Mouse (Mus musculus) layer of hippocampus, adult 11-12 months (tissue): ENCODE measurements around the gene Arl15.

ENCODE experiments used
- DNase-seq: peaks from one replicate; pipeline ENCODE4 v3.0.0; 2022; ENCODE audit warnings: low spot score

Arl15 gene

DNA sequence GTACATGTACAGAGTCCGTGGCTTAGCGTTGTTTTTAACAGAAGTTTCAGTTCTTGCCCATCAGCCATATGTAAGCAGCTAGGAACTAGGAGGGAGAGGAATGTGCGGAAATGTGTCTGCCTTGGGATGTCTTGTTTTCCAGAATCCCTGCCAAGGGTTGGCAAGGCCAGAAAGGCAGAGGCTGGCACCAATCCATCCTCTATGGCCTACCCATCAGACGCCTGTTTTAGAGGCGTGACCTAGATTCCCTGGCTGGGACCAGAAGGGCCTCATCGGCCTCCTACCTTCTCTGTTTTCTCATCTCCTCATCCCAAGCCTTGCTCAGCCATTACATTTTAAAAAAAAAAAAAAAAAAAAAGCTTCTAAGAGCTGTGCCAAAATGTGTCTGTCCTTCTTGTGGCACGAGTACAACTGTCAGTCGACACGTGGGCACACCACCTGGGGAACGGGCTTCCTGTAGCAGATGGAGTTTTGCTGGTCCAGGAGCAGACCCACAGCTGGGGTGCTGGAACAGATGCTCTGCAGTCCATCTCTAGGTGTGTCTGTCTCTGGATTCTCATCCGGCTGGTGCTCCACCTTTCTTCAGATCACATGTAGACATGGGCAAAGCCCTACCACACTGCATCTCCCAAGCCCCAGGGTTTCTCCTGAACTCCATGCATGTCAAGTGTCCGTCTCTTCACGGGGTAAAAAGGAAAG lies 192.7 kb downstream of the Arl15 start:
- peak; percentile 18 for DNase-seq

GRCm38 (mm10) chr13:113990247-113990646 lies 195.9 kb downstream of the Arl15 start:
- no peak for DNase-seq

GRCm38 (mm10) chr13:113990701-113991100 lies 196.4 kb downstream of the Arl15 start:
- no peak for DNase-seq

DNA sequence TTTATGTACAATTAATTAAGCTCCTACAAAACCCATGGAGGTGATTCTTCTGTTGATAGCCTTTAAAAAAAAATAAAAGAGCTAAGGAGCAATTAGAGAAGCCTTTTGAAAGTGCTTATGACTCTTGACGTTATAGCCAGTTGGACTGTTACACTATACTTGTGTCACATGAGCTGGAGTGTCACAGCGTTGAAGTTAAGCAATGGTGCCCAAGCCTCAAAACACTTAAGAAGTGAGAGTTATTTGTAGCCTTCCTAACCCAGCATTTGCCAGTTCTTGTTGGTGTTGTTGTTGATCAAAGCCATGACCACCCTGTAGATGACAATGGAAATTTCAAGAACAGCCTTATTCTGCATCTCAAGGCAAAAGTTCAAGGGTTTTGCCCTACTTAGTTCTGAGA lies 198.8 kb downstream of the Arl15 start:
- DNase-seq = no peak

DNA sequence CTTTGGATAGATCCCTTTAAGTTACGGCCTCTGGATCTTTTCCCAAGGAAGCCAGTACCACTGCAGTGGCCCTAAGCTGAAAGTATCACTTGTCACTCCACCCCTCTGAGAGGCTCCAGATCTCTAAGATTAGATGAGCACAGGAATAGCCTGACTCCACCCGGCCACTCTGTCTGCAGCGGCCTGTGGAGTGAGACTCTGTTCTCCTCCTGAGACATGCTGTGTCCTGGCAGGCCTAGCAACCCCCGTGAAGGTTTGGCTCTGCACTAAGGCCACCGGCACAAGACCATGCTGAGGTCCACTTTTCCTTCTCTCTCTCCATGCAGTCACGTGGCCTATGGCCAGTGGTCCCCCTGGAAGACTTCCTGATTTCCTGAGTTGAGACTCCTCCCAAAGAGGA lies 200.3 kb downstream of the Arl15 start:
- no peak for DNase-seq

DNA sequence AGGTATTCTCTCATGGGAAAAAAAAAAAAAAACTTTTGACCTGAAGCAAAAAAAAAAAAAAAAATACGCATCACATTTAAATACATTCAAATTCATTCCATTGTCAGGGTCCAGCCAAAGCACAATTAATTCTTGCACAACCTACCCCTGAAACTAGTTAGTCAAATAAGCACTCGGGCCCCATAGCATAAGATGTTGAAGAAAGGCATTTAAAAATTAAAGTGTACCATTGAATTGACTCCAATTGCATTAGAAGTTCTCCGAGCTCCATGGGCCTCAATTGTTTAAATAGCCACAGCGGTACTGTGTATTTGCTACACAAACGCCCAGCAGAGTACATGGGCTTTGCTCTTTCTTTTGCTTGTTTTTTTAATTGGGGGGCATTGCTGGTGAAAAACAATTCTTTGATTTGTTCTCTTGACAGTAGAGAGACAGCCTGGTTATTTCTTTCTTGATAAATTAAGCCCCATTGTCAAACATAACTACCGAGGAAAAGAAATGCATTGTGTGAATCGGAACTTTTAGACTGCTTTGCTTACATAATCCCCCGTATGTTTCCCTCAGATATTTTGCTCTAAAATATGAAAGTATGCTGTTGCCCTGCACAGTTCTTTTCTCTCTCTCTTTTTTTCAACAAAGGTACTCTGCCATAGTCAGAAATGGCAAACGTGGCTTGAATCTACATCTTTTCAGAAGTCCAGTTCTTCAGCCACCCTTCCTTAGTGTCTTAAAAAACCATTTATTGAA lies 201.4 kb downstream of the Arl15 start:
- no peak for DNase-seq

GRCm38 (mm10) chr13:113998811-113999210 lies 204.5 kb downstream of the Arl15 start:
- DNase-seq = no peak

GRCm38 (mm10) chr13:114003463-114003862 lies 209.2 kb downstream of the Arl15 start:
- no peak for DNase-seq

DNA sequence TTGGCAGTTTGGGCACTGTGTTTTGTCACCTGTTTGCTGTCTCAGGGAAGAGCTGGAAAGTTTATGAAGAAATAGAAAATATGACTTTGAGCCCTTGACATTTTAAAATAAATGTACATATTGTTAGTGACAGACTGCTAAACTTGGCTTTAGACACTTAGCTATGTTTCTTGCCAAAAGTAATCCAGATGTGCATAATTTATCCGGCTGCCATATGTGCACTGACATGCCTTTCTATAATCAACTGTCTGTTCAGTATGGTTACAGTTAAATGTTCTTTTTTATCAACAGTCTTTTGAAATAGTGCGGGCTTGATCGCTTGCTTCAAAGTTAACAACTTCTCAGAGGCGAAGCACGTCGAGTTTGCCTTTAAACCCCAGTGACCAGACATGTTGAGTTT lies 209.9 kb downstream of the Arl15 start:
- DNase-seq = no peak

DNA sequence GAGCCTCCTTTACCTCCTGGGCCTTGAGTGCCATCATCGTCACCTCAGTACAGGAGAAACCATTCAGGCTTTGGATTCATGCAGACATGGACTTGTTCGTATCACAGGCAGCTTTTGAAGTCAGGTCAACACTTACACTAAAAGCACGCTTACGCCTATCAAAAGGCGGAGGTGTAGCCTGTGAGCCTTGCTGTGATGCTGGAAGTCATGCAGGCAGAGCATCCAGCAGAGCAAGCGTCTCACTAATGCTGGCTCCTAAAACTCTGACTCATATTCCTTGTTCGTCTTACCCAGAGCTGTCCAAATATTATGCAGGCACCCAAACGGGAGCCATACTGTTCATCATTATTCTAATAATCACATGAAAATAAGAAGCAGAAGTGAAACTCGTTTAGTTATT lies 215.5 kb downstream of the Arl15 start:
- no peak for DNase-seq

- DNase-seq = no peak
These were observed 216.2 kb downstream of the Arl15 start for GRCm38 (mm10) chr13:114010521-114010920.

DNA sequence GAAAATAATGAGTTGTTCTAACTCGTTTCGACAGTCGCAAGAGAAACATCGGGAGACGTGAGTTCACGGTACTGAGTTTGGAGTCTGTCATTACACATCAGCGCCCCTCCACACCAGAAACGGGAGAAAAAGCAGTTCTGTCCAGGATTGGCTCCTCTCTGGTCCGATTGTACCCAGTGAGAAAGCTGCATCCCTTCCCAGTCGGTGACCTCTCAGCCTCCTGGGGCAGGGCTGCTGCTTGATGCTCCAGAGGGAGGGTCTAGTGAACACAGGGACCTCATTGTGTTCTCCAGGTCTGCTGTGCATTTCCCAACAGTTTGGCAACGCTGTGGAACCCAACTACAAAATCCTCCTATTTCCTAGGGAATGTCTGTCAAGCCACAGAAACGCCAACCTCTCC lies 216.7 kb downstream of the Arl15 start:
- no peak for DNase-seq

- no peak for DNase-seq
These were observed 223.6 kb downstream of the Arl15 start for GRCm38 (mm10) chr13:114017928-114018327.

GRCm38 (mm10) chr13:114023541-114023940 lies 229.2 kb downstream of the Arl15 start:
- no peak for DNase-seq

- DNase-seq = no peak
These were observed 232.0 kb downstream of the Arl15 start for GRCm38 (mm10) chr13:114026306-114026705.

- no peak for DNase-seq
These were observed 232.4 kb downstream of the Arl15 start for GRCm38 (mm10) chr13:114026751-114027150.

DNA sequence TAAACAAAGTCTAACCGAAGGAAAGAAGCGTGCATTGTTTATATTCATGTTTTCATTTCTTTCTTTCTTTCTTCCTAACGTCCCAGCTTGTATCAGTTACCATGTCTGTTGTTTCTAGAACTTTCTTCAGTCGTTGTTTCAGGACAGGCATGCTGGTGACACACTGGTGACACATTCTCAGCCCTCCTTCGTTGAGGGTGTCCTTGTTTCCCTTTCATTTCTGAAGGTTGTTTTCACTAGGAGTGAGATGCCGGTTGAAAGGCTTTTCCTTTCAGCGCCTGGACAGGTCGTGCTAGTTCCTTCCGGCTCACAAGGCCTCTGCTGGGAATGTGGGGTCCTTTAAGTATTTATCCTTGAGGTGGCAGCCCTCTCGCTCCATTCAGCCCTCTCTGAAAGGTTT lies 253.8 kb downstream of the Arl15 start:
- DNase-seq = no peak

DNA sequence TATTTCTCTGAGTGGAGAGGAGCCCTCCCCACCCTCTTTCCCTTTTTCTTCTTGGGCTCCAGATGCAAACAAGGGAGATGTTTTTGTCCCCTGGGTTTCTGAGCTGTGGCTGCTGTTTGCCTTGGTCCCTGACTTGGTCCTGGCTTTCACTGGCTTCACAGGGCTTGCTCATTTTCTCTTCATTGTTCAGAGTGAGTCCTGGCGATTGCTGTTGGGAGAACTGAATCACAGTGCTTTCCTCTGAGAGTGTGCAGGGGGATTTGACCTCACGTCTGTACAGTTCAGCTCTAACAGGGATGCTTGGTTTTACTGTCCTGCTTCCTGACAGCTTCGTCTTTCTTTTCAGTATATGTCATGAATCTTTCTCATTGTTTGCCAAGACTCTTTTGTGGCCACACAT lies 254.4 kb downstream of the Arl15 start:
- no peak for DNase-seq

GRCm38 (mm10) chr13:114051151-114051850 lies 257.0 kb downstream of the Arl15 start:
- DNase-seq = no peak

DNA sequence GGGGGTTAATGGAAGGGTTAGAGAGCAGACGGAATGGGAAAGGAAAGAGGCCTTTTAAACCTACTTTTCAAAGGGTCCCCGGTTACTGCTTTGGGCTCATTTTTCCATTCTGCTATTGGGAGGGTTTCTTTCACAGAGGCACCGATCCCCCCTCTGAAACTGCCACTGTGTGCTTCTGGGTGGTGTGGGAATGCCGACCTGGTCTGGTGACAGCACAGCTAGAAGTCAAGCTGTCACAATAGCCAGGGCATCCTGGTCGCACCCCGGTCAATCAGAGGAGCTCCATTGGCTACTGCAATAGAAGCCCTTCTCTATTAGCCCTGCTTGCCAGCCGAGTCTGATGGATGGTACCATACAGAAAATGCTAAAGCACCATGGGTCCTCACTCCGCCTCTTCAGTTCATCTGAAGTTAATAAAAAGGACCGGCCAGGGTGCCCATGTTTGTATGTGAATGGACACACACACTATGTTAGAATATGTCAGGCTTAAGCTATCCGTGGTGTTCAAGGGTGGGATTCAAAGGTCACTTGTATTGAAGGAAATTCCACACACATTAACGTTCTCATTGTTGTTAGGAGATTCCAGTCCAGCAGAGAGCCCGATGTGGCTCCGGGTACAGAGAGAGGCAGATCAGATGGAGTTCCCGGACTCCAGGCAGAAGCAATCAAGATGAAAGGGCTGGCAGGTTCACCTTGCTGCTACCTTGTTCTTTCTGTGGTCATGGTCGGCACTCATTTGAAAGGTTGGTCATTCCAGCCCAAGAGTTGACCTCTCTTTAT lies 258.3 kb downstream of the Arl15 start:
- no peak for DNase-seq

DNA sequence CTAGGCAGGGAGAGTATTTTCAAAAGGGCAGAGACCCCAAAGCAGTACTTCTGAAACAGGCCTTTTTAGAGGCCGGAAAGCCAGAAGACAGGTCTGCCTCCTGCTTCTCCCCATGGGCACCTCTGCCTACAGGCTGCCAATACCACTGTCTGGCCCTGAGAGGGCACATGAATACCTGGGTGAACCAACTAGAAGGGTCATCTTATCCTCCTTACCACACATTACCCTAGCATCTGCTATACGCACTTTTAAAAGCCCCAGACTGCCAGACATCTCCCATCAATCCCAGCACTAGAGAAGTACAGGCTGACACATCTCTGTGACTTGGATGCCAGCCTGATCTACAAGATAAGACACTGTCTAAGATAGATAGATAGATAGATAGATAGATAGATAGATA lies 259.0 kb downstream of the Arl15 start:
- DNase-seq = no peak

GRCm38 (mm10) chr13:114055686-114056085 lies 261.4 kb downstream of the Arl15 start:
- DNase-seq = no peak
